Mouse (Mus musculus) stomach, postnatal 0 days (tissue): ENCODE results near the gene Ctnna3.

ENCODE experiments used
- CTCF ChIP-seq: IDR thresholded peaks from 2 replicates; pipeline ENCODE4 v1.5.1; 2016; ENCODE audit warnings: antibody characterized with exemption, low read depth, mild to moderate bottlenecking, moderate library complexity
- EP300 ChIP-seq: optimal IDR thresholded peaks from 2 replicates; pipeline ENCODE3; 2016; ENCODE audit warnings: antibody characterized with exemption

GRCm38 (mm10) chr10:64039760-64040535, 610.0 kb downstream of the Ctnna3 start:
- no peak for TF ChIP-seq CTCF
- TF ChIP-seq EP300 = no peak
